Mouse (Mus musculus) megakaryocyte, embryonic 14.5 days (primary cell): Measurements from ENCODE around the gene Mcur1. TPM values are rescaled to one million over a fixed set of nuclear protein-coding genes. Genes with fewer than 3 reads are reported as not detected.

Source experiments
- H3K27me3 ChIP-seq: replicated peaks from 2 replicates; pipeline ENCODE3; 2012; ENCODE audit warnings: inconsistent platforms
- H3K36me3 ChIP-seq: replicated peaks from 2 replicates; pipeline ENCODE3; 2012; ENCODE audit warnings: low read length, inconsistent platforms, mixed read lengths
- H3K4me1 ChIP-seq: 2 replicates; pipeline ENCODE4 v1.6.1; 2012; ENCODE audit warnings: inconsistent platforms
- H3K4me3 ChIP-seq: replicated peaks from 2 replicates; pipeline ENCODE3; 2012; ENCODE audit warnings: moderate library complexity, mild to moderate bottlenecking, inconsistent platforms
- H3K9me3 ChIP-seq: 2 replicates; pipeline ENCODE4 v1.6.1; 2012; ENCODE audit warnings: inconsistent platforms
- FLI1 ChIP-seq: IDR thresholded peaks from 2 replicates; pipeline ENCODE4 v1.6.1; 2012; ENCODE audit warnings: low read length, inconsistent platforms, mixed read lengths
- GATA1 ChIP-seq: IDR thresholded peaks from 3 replicates; pipeline ENCODE4 v1.6.1; 2012; ENCODE audit warnings: mixed read lengths, low read length, inconsistent platforms, borderline replicate concordance
- polyA plus RNA-seq: library from polyadenylated mRNA; stranded (reverse); fragments of >175 nt; gene quantifications from 2 replicates; pipeline ENCODE4 v1.2.3, GENCODE M21; 2012; ENCODE audit warnings: low replicate concordance; ENCODE audit not compliant: insufficient read depth

Gene Mcur1
- polyA plus RNA-seq, 1 experiment = 7.8 TPM

GRCm38 (mm10) chr13:43530832-43531693 is 28.9 kb downstream of the Mcur1 start:
- Histone ChIP-seq H3K9me3 (peaks cover 12% of the 10 kb centered on the region), H3K4me1 (peaks cover 79% of the 10 kb centered on the region), H3K36me3 (peaks cover 20% of the 10 kb centered on the region), H3K4me3 (peak overlapping the region; percentile 87), H3K27me3 (no peaks in the 10 kb centered on the region)
- TF ChIP-seq GATA1 = no peak
- TF ChIP-seq FLI1 = no peak

- TF ChIP-seq GATA1 (peak; percentile 90; the same call in 2 of the 3 replicates), FLI1 (no peak)
- Histone ChIP-seq H3K9me3 (peaks cover 8% of the 10 kb centered on the region; the same call in 1 of the 2 replicates), H3K27me3 (no peaks in the 10 kb centered on the region), H3K4me1 (peaks cover 83% of the 10 kb centered on the region), H3K36me3 (peaks cover 15% of the 10 kb centered on the region), H3K4me3 (peak overlapping the region; percentile 87)
These were observed 29.7 kb downstream of the Mcur1 start for GRCm38 (mm10) chr13:43530129-43530831.

GRCm38 (mm10) chr13:43526289-43526688 is 33.7 kb downstream of the Mcur1 start:
- Histone ChIP-seq H3K4me3 (no peak overlapping the region), H3K4me1 (peaks cover 74% of the 10 kb centered on the region), H3K9me3 (peaks cover 19% of the 10 kb centered on the region), H3K36me3 (peaks cover 10% of the 10 kb centered on the region), H3K27me3 (peaks cover 2% of the 10 kb centered on the region)
- TF ChIP-seq FLI1 (no peak), GATA1 (no peak)

DNA sequence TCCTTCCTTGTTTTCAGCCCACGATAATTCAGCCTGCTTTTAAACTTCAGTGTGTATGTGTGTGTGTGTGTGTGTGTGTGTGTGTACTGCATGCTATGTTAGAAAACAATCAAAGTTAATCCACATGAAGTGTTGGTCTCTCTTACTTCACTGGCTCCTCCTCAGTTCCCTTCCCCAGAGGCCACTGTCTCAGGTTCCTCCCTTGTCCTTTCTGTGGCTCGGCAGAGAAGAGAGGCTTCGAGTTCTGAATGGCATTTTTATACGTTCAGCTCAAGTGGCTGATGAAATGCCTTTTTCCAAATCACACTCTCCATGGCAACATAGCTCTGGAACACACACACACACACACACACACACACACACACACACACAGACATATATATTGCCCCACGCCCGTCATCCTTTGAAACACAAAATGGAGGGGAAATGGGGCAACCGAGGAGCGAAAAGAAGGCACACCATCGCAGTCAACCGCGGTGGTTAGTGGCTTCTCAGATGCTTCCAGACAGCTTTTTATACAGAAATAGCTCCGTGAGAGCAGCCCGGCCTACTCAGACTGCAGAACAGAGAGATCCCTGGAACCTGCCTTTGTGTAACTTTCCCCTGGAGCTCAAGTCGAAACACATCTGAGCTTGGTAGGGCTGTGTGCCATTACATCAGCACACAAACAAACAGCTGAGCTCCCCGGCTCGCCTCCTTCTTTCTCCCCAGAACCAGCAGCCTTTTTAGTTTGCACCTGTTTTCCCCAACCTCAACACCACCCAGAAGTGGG is 34.4 kb downstream of the Mcur1 start:
- Histone ChIP-seq H3K9me3 (peaks cover 19% of the 10 kb centered on the region), H3K27me3 (peaks cover 3% of the 10 kb centered on the region), H3K36me3 (peaks cover 10% of the 10 kb centered on the region), H3K4me1 (peaks cover 72% of the 10 kb centered on the region), H3K4me3 (no peak overlapping the region)
- no peak for TF ChIP-seq FLI1

DNA sequence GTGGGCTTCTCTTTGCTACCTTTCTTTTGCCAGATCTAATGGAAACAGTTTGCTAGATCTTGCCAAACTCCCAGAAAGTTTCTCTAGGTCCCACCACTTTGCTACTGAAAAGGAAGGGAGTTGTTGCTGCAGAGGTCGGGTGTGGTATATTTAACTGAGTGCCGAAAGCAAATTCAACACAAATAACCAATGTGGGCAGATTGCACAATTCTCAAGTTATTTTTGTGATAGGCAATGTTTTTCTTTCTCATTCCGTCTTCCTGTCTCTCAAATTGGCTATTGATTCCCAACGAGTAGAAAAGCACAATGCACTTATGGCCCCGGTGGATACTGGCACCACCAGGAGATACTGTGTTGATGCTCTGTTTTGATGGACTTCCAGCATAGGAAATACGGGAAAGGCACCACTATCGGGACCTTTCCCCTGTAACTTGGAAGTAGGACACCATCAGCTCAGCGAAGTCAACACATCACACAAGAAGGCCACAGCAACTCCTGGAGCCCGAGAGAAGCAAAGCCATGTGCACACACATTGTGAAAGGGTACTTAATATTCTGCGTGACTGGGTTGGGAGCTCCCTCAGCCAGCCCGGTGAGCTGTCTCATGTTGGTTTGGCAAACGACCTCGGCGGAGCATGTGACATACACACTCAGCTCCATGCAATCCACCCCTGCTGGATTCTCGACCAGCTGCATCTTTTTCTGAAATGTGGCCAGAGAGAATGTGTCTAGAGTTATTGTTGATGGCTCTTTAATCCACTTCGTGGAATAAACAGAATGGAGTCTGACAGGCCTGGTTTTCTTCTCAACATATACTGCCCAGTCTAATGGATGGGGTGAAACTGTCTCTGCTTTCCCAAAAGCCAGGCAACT is 35.3 kb downstream of the Mcur1 start:
- no peak overlapping the region for H3K4me3 ChIP-seq
- TF ChIP-seq FLI1 (no peak), GATA1 (no peak)
- peaks cover 10% of the 10 kb centered on the region for H3K36me3 ChIP-seq
- peaks cover 68% of the 10 kb centered on the region for H3K4me1 ChIP-seq
- H3K27me3 ChIP-seq = peaks cover 6% of the 10 kb centered on the region
- peaks cover 19% of the 10 kb centered on the region for H3K9me3 ChIP-seq

- TF ChIP-seq GATA1 (no peak), FLI1 (no peak)
- peaks cover 19% of the 10 kb centered on the region for H3K9me3 ChIP-seq
- H3K4me1 ChIP-seq = peaks cover 60% of the 10 kb centered on the region
- peaks cover 10% of the 10 kb centered on the region for H3K36me3 ChIP-seq
- H3K27me3 ChIP-seq = peaks cover 6% of the 10 kb centered on the region
- no peak overlapping the region for H3K4me3 ChIP-seq
These were observed 36.0 kb downstream of the Mcur1 start for GRCm38 (mm10) chr13:43523906-43524480.

GRCm38 (mm10) chr13:43521940-43522339 is 38.1 kb downstream of the Mcur1 start:
- H3K4me3 ChIP-seq = no peak overlapping the region
- peaks cover 10% of the 10 kb centered on the region for H3K27me3 ChIP-seq
- TF ChIP-seq GATA1 (no peak), FLI1 (no peak)
- H3K36me3 ChIP-seq = no peaks in the 10 kb centered on the region
- peaks cover 12% of the 10 kb centered on the region for H3K9me3 ChIP-seq
- peaks cover 62% of the 10 kb centered on the region for H3K4me1 ChIP-seq

DNA sequence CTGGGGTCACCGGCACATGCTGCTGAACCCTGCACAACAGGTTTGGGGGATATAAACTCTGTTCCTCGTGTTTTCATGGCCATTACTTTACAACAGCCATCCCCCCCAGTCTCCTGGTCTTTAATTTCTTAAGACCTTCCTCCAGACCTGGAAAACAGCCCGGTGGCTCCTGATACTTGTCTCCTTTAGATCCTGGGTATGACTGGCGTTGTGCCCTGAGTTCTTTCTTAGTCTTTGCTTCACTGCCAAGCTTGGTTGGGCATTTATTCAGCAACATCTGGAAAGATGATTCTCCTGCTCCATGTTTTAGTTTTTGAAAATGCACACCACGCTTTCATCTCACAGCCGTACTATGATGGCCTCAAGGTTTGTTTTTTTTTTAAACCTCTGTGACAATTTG is 40.7 kb downstream of the Mcur1 start:
- Histone ChIP-seq H3K9me3 (peaks cover 17% of the 10 kb centered on the region), H3K4me3 (no peak overlapping the region), H3K4me1 (peaks cover 61% of the 10 kb centered on the region), H3K36me3 (no peaks in the 10 kb centered on the region), H3K27me3 (peaks cover 12% of the 10 kb centered on the region)
- no peak for TF ChIP-seq FLI1
- TF ChIP-seq GATA1 = no peak

GRCm38 (mm10) chr13:43517371-43517770 is 42.6 kb downstream of the Mcur1 start:
- Histone ChIP-seq H3K36me3 (peaks cover 5% of the 10 kb centered on the region), H3K4me3 (no peak overlapping the region), H3K4me1 (peaks cover 67% of the 10 kb centered on the region), H3K9me3 (peaks cover 15% of the 10 kb centered on the region), H3K27me3 (peaks cover 12% of the 10 kb centered on the region)
- TF ChIP-seq GATA1 = no peak
- TF ChIP-seq FLI1 = no peak
